Mouse (Mus musculus): ENCODE results near the gene Atxn2. TPM values are rescaled to one million over a fixed set of nuclear protein-coding genes. Genes with fewer than 3 reads are reported as not detected.
"Not testable (repeated sequence)": the region's sequence is repeated elsewhere in the genome, so short reads cannot be mapped to it uniquely, and the experiment has no call there.

The Atxn2 gene
- polyA plus RNA-seq, 1 experiment = 12.2 TPM

DNA sequence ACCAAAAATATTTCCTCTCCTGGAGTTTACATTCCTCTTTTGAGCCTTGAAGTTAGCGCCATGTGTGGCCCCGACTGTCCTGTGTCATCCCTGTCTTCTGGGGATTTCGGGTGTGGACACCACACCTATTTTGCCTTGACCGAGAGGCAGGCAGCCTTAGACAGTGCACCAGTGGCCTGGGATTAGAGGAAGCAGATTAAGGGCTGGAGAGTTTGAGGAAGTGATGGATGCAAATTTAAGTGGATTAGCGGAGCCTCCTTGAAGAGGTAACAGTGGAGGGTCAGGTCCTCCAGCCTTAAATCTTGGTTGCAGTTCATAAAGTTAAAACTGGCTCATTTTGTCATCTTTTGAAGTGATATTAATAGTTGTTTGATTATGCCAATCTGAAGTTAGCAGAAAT is 7.3 kb downstream of the Atxn2 start:
- Histone ChIP-seq H3K27me3 (ENCODE audit: control insufficient read depth) (no peaks in the 10 kb centered on the region), H3K9me3 (ENCODE audit: control insufficient read depth, low read length) (no peaks in the 10 kb centered on the region), H3K4me1 (ENCODE audit: control insufficient read depth) (peaks cover 42% of the 10 kb centered on the region), H3K4me3 (replicated peaks) (no peak overlapping the region), H3K36me3 (ENCODE audit: control insufficient read depth) (peaks cover 31% of the 10 kb centered on the region)
- no peak for TF ChIP-seq GATA1 (IDR thresholded peaks at IDR 0.05; ENCODE audit: low read length)
- no peak for TF ChIP-seq TAL1 (IDR thresholded peaks at IDR 0.05; ENCODE audit: low read length)

DNA sequence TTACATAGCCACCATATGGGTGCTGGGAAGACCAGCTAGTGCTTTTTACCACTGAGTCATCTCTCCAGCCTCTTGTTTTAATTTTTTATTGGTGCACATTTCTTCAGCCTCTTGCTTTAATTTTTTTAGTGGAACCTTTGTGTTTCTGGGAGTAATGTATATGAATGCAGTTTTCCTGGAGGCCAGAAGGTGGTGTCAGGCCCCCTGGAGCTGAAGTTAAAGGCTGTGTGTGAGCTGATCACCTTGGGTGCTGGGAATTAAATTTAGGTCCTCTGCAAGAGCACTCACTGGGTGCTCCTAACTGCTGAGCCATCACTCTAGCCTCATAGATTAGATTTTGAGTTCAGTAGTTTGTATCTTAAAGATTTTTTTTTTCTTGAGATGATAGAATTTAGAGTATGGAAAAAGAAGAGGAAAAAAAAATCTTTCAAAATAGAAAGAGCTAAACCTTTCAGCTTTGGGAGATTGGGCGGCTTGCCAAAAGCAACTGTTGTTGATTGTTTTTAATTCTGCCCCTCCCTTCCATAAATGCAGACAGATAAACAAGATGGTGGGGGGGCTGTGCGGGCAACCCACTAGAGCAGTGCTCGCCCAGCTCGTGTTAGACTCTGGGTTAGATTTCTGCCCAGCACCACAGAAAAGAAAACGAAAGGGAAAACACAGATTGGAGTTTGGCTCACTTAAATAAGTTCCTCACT is 9.9 kb downstream of the Atxn2 start:
- peaks cover 30% of the 10 kb centered on the region for H3K36me3 ChIP-seq (ENCODE audit: control insufficient read depth)
- TF ChIP-seq GATA1 (IDR thresholded peaks at IDR 0.05; ENCODE audit: low read length) (no peak), TAL1 (IDR thresholded peaks at IDR 0.05; ENCODE audit: low read length) (no peak)
- no peaks in the 10 kb centered on the region for H3K27me3 ChIP-seq (ENCODE audit: control insufficient read depth)
- peaks cover 31% of the 10 kb centered on the region for H3K4me1 ChIP-seq (ENCODE audit: control insufficient read depth)
- no peak overlapping the region for H3K4me3 ChIP-seq (replicated peaks)
- H3K9me3 ChIP-seq (ENCODE audit: control insufficient read depth, low read length) = no peaks in the 10 kb centered on the region

DNA sequence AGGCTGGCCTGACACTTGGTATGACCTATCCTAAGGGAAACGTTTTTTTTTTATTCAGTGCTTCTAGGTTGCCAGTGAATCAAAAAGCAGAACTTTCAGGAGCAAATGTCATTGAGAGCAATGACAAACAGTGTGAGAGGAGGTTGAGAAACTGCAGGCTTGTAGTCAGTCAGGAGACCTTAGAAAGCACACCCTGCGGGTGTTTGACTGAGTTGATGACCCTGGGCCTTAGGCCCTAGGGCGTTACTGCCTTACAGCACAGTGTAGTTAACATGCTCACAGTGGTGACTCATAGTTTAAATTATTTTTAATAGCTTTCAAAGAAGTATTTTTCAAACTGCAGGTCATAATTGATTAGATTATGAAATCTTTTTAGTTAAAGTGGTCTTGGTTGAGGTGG is 10.7 kb downstream of the Atxn2 start:
- Histone ChIP-seq H3K4me1 (ENCODE audit: control insufficient read depth) (peaks cover 28% of the 10 kb centered on the region), H3K4me3 (replicated peaks) (no peak overlapping the region), H3K27me3 (ENCODE audit: control insufficient read depth) (no peaks in the 10 kb centered on the region), H3K9me3 (ENCODE audit: control insufficient read depth, low read length) (no peaks in the 10 kb centered on the region), H3K36me3 (ENCODE audit: control insufficient read depth) (peaks cover 24% of the 10 kb centered on the region)
- TF ChIP-seq GATA1 (IDR thresholded peaks at IDR 0.05; ENCODE audit: low read length) = no peak
- no peak for TF ChIP-seq TAL1 (IDR thresholded peaks at IDR 0.05; ENCODE audit: low read length)

DNA sequence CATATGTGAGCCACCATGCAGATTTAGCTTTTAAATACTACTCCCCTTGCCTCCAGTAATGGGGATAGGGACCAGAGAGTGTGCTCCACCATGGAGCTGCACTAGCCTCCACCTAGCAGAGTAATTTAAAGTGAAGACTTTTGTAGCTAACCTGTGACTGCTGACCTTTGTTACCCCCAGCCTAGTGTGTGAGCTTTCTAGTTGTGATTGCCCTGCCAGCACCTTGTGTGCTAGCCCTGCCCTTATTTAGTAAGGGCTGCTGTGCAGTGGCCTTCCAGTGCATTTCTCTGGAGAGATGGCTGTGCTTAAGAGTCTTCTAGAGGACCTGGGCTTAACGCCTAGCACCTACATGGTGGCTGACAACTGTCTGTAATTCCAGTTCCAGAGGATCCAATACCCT is 13.5 kb downstream of the Atxn2 start:
- H3K4me1 ChIP-seq (ENCODE audit: control insufficient read depth) = peaks cover 12% of the 10 kb centered on the region
- no peaks in the 10 kb centered on the region for H3K9me3 ChIP-seq (ENCODE audit: control insufficient read depth, low read length)
- H3K27me3 ChIP-seq (ENCODE audit: control insufficient read depth) = no peaks in the 10 kb centered on the region
- H3K4me3 ChIP-seq (replicated peaks) = no peak overlapping the region
- peaks cover 27% of the 10 kb centered on the region for H3K36me3 ChIP-seq (ENCODE audit: control insufficient read depth)
- TF ChIP-seq TAL1 (IDR thresholded peaks at IDR 0.05; ENCODE audit: low read length) (no peak), GATA1 (IDR thresholded peaks at IDR 0.05; ENCODE audit: low read length) (no peak)

DNA sequence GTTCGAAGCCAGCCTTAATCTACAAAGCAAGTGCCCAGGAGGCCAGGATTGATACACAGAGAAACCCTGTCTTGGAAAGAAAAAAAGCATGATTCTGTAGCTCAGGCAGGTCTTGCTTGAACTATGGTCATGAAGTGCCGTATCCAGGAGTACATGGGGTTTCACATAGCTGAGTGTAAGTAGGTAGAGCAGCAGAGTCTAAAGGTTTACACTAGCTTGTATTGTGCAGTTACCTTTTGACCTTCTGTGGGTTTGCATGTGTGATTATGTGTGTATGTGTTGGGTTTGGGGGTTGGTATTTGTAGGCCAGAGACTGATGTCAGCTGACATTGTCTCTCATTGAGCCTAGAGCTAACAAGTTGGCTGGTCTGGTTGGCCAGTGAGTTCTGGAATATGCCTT is 18.9 kb downstream of the Atxn2 start:
- peaks cover 34% of the 10 kb centered on the region for H3K36me3 ChIP-seq (ENCODE audit: control insufficient read depth)
- TF ChIP-seq TAL1 (IDR thresholded peaks at IDR 0.05; ENCODE audit: low read length) = no peak
- TF ChIP-seq GATA1 (IDR thresholded peaks at IDR 0.05; ENCODE audit: low read length) = no peak
- peaks cover 4% of the 10 kb centered on the region for H3K9me3 ChIP-seq (ENCODE audit: control insufficient read depth, low read length)
- H3K4me1 ChIP-seq (ENCODE audit: control insufficient read depth) = no peaks in the 10 kb centered on the region; the same call in 1 of the 2 replicates
- H3K4me3 ChIP-seq (replicated peaks) = no peak overlapping the region
- H3K27me3 ChIP-seq (ENCODE audit: control insufficient read depth) = no peaks in the 10 kb centered on the region

DNA sequence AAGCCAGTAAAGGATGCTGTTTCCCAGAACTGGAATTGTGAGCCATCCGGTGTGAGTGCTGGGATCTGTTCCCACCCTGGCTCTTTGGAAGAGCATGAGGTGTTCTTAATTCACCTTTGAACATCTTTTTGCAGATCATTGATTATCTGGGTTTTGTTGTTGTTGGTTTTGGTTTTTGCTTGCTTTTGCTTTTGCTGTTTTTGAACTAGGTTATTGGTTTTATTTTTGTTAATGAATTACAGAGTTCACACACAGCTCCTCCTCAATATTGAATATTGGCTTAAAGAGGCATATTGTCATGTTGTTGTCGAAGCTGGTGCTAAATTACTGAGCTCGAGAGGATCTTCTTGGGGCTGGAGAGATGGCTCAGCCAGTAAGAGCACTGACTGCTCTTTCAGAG is 25.5 kb downstream of the Atxn2 start:
- Histone ChIP-seq H3K4me1 (ENCODE audit: control insufficient read depth) (peaks cover 2% of the 10 kb centered on the region; the same call in 1 of the 2 replicates), H3K4me3 (replicated peaks) (no peak overlapping the region), H3K36me3 (ENCODE audit: control insufficient read depth) (peaks cover 18% of the 10 kb centered on the region), H3K9me3 (ENCODE audit: control insufficient read depth, low read length) (peaks cover 4% of the 10 kb centered on the region), H3K27me3 (ENCODE audit: control insufficient read depth) (no peaks in the 10 kb centered on the region)
- TF ChIP-seq TAL1 (IDR thresholded peaks at IDR 0.05; ENCODE audit: low read length) (no peak), GATA1 (IDR thresholded peaks at IDR 0.05; ENCODE audit: low read length) (no peak)

DNA sequence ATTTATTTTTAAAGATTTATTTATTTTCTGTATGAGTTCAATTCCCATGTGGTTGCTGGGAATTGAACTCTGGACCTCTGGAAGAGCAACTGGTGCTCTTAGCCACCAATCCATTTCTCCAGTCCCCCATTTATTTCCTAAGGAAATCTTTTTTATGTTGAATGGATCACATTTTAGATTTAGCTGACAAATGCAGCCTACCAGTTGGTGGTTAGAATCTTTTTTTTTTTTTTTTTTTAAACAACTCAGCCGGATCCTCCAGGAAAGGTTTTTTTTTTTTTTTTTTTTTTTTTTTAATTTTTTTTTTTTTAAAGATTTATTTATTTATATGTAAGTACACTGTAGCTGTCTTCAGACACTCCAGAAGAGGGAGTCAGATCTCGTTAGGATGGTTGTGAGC is 27.0 kb downstream of the Atxn2 start:
- H3K4me1 ChIP-seq (ENCODE audit: control insufficient read depth); H3K27me3 ChIP-seq (ENCODE audit: control insufficient read depth); H3K4me3 ChIP-seq (replicated peaks); H3K9me3 ChIP-seq (ENCODE audit: control insufficient read depth, low read length): not testable (repeated sequence)
- peaks cover 13% of the 10 kb centered on the region for H3K36me3 ChIP-seq (ENCODE audit: control insufficient read depth)

DNA sequence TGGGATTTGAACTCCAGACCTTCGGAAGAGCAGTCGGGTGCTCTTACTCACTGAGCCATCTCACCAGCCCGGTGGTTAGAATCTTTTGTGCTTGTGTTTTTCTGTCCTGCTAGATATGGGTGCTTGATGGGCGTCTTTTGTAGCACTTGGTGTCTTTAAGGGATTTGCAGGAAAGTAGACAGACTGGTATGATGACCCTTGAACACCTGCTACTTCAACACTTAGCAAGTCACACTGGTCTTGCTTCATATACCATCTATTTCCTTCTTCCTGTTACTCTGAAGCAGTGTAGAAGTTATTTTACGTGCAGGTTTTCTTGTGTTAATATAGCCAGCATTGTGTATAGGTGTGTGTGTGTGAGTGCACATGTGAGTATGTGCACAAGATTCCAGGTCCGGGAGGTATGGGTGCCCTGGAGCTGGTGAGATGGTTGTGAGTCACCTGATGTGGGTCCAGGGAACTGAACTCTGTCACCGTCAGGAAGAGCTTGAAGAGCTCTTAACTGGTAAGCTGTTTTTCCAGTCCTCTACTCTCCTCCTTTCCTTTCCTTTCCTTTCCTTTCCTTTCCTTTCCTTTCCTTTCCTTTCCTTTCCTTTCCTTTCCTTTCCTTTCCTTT is 27.5 kb downstream of the Atxn2 start:
- H3K4me3 ChIP-seq (replicated peaks) = no peak overlapping the region
- peaks cover 4% of the 10 kb centered on the region for H3K9me3 ChIP-seq (ENCODE audit: control insufficient read depth, low read length)
- peaks cover 13% of the 10 kb centered on the region for H3K36me3 ChIP-seq (ENCODE audit: control insufficient read depth)
- TF ChIP-seq TAL1 (IDR thresholded peaks at IDR 0.05; ENCODE audit: low read length) = no peak
- TF ChIP-seq GATA1 (IDR thresholded peaks at IDR 0.05; ENCODE audit: low read length) = no peak
- H3K4me1 ChIP-seq (ENCODE audit: control insufficient read depth) = peaks cover 4% of the 10 kb centered on the region; the same call in 1 of the 2 replicates
- H3K27me3 ChIP-seq (ENCODE audit: control insufficient read depth) = no peaks in the 10 kb centered on the region

DNA sequence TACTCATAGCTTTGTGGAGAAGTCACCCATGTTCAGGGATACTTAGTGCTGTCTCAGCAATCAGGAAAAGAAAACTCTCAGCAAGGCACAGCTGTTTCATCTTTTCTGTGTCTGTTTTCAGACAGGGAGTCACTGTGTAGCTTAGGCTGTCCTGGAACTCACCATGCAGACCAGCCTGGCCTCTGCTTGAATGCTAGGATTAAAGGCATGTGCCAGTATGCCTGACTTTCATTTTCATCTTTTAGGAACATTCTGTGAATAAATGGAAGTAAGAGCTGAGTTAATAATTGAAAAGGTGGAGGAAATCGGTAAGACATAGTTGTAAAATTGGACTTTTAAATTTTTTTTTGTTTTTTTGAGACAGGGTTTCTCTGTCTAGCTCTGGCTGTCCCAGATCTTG is 29.4 kb downstream of the Atxn2 start:
- H3K36me3 ChIP-seq (ENCODE audit: control insufficient read depth) = peaks cover 6% of the 10 kb centered on the region
- H3K4me3 ChIP-seq (replicated peaks) = no peak overlapping the region
- H3K9me3 ChIP-seq (ENCODE audit: control insufficient read depth, low read length) = no peaks in the 10 kb centered on the region
- TF ChIP-seq GATA1 (IDR thresholded peaks at IDR 0.05; ENCODE audit: low read length) (no peak), TAL1 (IDR thresholded peaks at IDR 0.05; ENCODE audit: low read length) (no peak)
- H3K4me1 ChIP-seq (ENCODE audit: control insufficient read depth) = peaks cover 6% of the 10 kb centered on the region; the same call in 1 of the 2 replicates
- no peaks in the 10 kb centered on the region for H3K27me3 ChIP-seq (ENCODE audit: control insufficient read depth)

Data from erythroblast, embryonic 14.5 days (primary cell).